Mouse (Mus musculus) E14TG2a.4 (cell line): Measurements from ENCODE around the gene Cdh10.

Experiments
- H3K27me3 ChIP-seq: 2 replicates; pipeline ENCODE4 v1.6.1; 2014; ENCODE audit warnings: low read length, control low read depth; ENCODE audit not compliant: insufficient read depth
- H3K36me3 ChIP-seq: 2 replicates; pipeline ENCODE4 v1.6.1; 2014; ENCODE audit warnings: low read length, control low read depth; ENCODE audit not compliant: insufficient read depth
- H3K4me1 ChIP-seq: replicated peaks from 2 replicates; pipeline ENCODE4 v1.6.1; 2014; ENCODE audit warnings: low read depth, low read length, control low read depth
- H3K4me3 ChIP-seq: replicated peaks from 2 replicates; pipeline ENCODE4 v1.5.1; 2014; ENCODE audit warnings: mild to moderate bottlenecking, low read length
- H3K9me3 ChIP-seq: 2 replicates; pipeline ENCODE4 v1.6.1; 2014; ENCODE audit warnings: low read length, control low read depth
- CTCF ChIP-seq: conservative IDR thresholded peaks from 2 replicates; pipeline ENCODE4 v1.5.1; 2014; ENCODE audit warnings: low read length
- NANOG ChIP-seq: IDR thresholded peaks from 2 replicates; pipeline ENCODE4 v1.6.1; 2014; ENCODE audit warnings: borderline replicate concordance, low read length, mixed read lengths
- POU5F1 ChIP-seq: IDR thresholded peaks from 2 replicates; pipeline ENCODE4 v1.6.1; 2014; ENCODE audit warnings: low read length, borderline replicate concordance

The Cdh10 gene

GRCm38 (mm10) chr15:19010829-19011228, 192.1 kb downstream of the Cdh10 start:
- no peaks in the 10 kb centered on the region for H3K36me3 ChIP-seq
- no peak for TF ChIP-seq CTCF
- no peak for TF ChIP-seq NANOG
- TF ChIP-seq POU5F1, result no peak
- no peaks in the 10 kb centered on the region for H3K4me1 ChIP-seq
- H3K9me3 ChIP-seq, result no peaks in the 10 kb centered on the region
- H3K4me3 ChIP-seq, result no peak overlapping the region
- H3K27me3 ChIP-seq, result no peaks in the 10 kb centered on the region

- Histone ChIP-seq H3K9me3 (no peaks in the 10 kb centered on the region), H3K27me3 (no peaks in the 10 kb centered on the region), H3K4me3 (no peak overlapping the region), H3K4me1 (no peaks in the 10 kb centered on the region), H3K36me3 (no peaks in the 10 kb centered on the region)
- TF ChIP-seq POU5F1 (no peak), NANOG (no peak)
Measured at GRCm38 (mm10) chr15:19032983-19033382, 214.2 kb downstream of the Cdh10 start.

GRCm38 (mm10) chr15:19040077-19040476, 221.3 kb downstream of the Cdh10 start:
- H3K4me3 ChIP-seq, result no peak overlapping the region
- H3K9me3 ChIP-seq, result no peaks in the 10 kb centered on the region
- H3K4me1 ChIP-seq, result no peaks in the 10 kb centered on the region
- no peak for TF ChIP-seq POU5F1
- no peak for TF ChIP-seq NANOG
- no peak for TF ChIP-seq CTCF
- H3K27me3 ChIP-seq, result no peaks in the 10 kb centered on the region
- no peaks in the 10 kb centered on the region for H3K36me3 ChIP-seq
